Mouse (Mus musculus) CD4-positive, CD25-positive, alpha-beta regulatory T cell, adult 9 weeks (primary cell): Measurements from ENCODE around the gene Nsmce1. TPM values are rescaled to one million over a fixed set of nuclear protein-coding genes. Genes with fewer than 3 reads are reported as not detected.

ENCODE experiments used
- polyA plus RNA-seq: library from polyadenylated mRNA; unstranded; fragments of 100-300 nt; shearing (Covaris generic); gene quantifications from one replicate; pipeline ENCODE4 v1.2.1, GENCODE M21; 2017

Gene Nsmce1
- polyA plus RNA-seq: 149 TPM

GRCm38 (mm10) chr7:125490947-125491735 is at the start of gene Nsmce1:
Nsmce1 (minus strand) TSS chr7:125491596.

GRCm38 (mm10) chr7:125444464-125445401 is 46.7 kb downstream of the Nsmce1 start, which contains the start of gene Kdm8:
Kdm8 (plus strand) TSS chr7:125444676.

Other genes with a start within 250 kb of the Nsmce1 start
- 10.3 TPM for gene Kdm8, start 46.9 kb downstream of the Nsmce1 start, polyA plus RNA-seq
- gene Il4ra, start 60.5 kb upstream of the Nsmce1 start, polyA plus RNA-seq: 229 TPM
- gene Il21r, start 111.8 kb upstream of the Nsmce1 start, polyA plus RNA-seq: 340 TPM
- 61.5 TPM for gene Gtf3c1, start 216.2 kb upstream of the Nsmce1 start, polyA plus RNA-seq
- 10.2 TPM for gene D430042O09Rik, start 216.3 kb upstream of the Nsmce1 start, polyA plus RNA-seq